Mouse (Mus musculus): Measurements from ENCODE around the gene Rbfox1.

GRCm38 (mm10) chr16:7152401-7152800, 1267.2 kb downstream of the Rbfox1 start:
- no peak for TF ChIP-seq POLR2A (IDR thresholded peaks at IDR 0.05; ENCODE audit: insufficient read depth, low read length)
- TF ChIP-seq EP300 (IDR thresholded peaks at IDR 0.05; ENCODE audit: insufficient read depth, low read depth, low read length), result no peak
- no peak for TF ChIP-seq CTCF (IDR thresholded peaks at IDR 0.05; ENCODE audit: low read depth, low read length)
